Mouse (Mus musculus) liver, embryonic 12.5 days (tissue): Measurements from ENCODE around the gene Kmt2a. TPM values are rescaled to one million over a fixed set of nuclear protein-coding genes. Genes with fewer than 3 reads are reported as not detected.
A peak's percentile ranks its signal among the peaks of the same experiment; 100 is the strongest.

Experiments
- ATAC-seq: fragments of 200-750 bp; cut with Nextera tagmentation; 2 replicates; pipeline ENCODE4 v1.8.0; 2017; ENCODE audit warnings: moderate number of reproducible peaks, mild to moderate bottlenecking, moderate library complexity
- H3K27ac ChIP-seq: fragments of 300-500 bp; sonication (generic); 2 replicates; pipeline ENCODE4 v1.5.1; 2016; ENCODE audit warnings: mild to moderate bottlenecking
- H3K27me3 ChIP-seq: fragments of 300-500 bp; sonication (generic); replicated peaks from 2 replicates; pipeline ENCODE4 v1.6.1; 2016; ENCODE audit warnings: mild to moderate bottlenecking, moderate library complexity
- H3K36me3 ChIP-seq: fragments of 300-500 bp; sonication (generic); 2 replicates; pipeline ENCODE4 v1.6.1; 2016; ENCODE audit warnings: mild to moderate bottlenecking, moderate library complexity
- H3K4me1 ChIP-seq: fragments of 300-500 bp; sonication (generic); 2 replicates; pipeline ENCODE4 v1.6.1; 2016
- H3K4me2 ChIP-seq: fragments of 300-500 bp; sonication (generic); 2 replicates; pipeline ENCODE4 v1.6.1; 2016; ENCODE audit warnings: mild to moderate bottlenecking, moderate library complexity
- H3K4me3 ChIP-seq: fragments of 300-500 bp; sonication (generic); 2 replicates; pipeline ENCODE4 v1.5.1; 2016; ENCODE audit warnings: mild to moderate bottlenecking, moderate library complexity
- H3K9ac ChIP-seq: fragments of 300-500 bp; sonication (generic); 2 replicates; pipeline ENCODE4 v1.6.1; 2016; ENCODE audit warnings: mild to moderate bottlenecking, moderate library complexity
- H3K9me3 ChIP-seq: fragments of 300-500 bp; sonication (generic); replicated peaks from 2 replicates; pipeline ENCODE4 v1.6.1; 2016; ENCODE audit warnings: mild to moderate bottlenecking, moderate library complexity
- WGBS: fragments of 180-500 bp; shearing (Covaris S2); methylation state at CpG from one replicate; pipeline ENCODE4 v1.1.7; 2016; ENCODE audit not compliant: insufficient replicate concordance; 5-methylcytosine and 5-hydroxymethylcytosine counted together
- polyA plus RNA-seq: library from polyadenylated mRNA; unstranded; fragments of >200 nt; fragmentation: Nextera tagmentation; extraction: Ambion mirVana; gene quantifications from 2 replicates; pipeline ENCODE4 v1.2.1, GENCODE M21; 2016

Kmt2a gene
- polyA plus RNA-seq, result 7.3 and 8.4 TPM in 2 replicates

- WGBS, result 3% methylated on average over 50 of the region's 71 CpGs
- Histone ChIP-seq H3K9me3 (no peaks in the 10 kb centered on the region), H3K36me3 (peaks cover 16% of the 10 kb centered on the region), H3K4me3 (peak within 1 kb of the TSS; percentile 96), H3K4me2 (peak within 1 kb of the TSS; percentile 99), H3K27me3 (peaks cover 25% of the 10 kb centered on the region), H3K9ac (peak within 1 kb of the TSS; percentile 95), H3K4me1 (peaks cover 57% of the 10 kb centered on the region), H3K27ac (peak within 1 kb of the TSS; percentile 91)
- ATAC-seq, result peak; percentile 87
Observed at GRCm38 (mm10) chr9:44881221-44881871, at the start of gene Kmt2a. Kmt2a (minus strand) TSS chr9:44881296.

DNA sequence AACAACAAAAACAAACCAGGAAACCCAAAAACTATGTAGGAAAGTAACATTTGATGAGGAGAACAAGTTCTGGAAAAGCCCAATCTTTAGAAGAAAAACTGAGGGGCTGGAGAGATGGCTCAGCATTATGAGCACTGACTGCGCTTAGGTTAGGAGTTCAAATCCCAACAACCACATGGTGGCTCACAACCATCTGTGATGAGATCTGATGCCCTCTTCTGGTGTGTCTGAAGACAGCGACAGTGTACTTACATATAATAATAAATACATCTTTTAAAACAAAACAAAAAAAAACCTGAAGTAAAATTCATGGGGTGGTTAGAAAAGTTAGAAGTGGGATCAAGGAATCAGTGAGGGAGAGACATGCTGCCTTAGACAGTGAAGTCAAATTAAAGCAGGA is 40.4 kb upstream of the Kmt2a start:
- H3K4me3 ChIP-seq, result peak overlapping the region; percentile 99
- no peaks in the 10 kb centered on the region for H3K27me3 ChIP-seq
- peak overlapping the region; percentile 98 for H3K9ac ChIP-seq
- H3K4me1 ChIP-seq, result peaks cover 25% of the 10 kb centered on the region
- peaks cover 15% of the 10 kb centered on the region for H3K36me3 ChIP-seq
- no peaks in the 10 kb centered on the region for H3K9me3 ChIP-seq
- H3K4me2 ChIP-seq, result peak overlapping the region; percentile 74
- peak overlapping the region; percentile 86 for H3K27ac ChIP-seq
- no peak for ATAC-seq
- 68% methylated on average over 2 of the region's 2 CpGs for WGBS

DNA sequence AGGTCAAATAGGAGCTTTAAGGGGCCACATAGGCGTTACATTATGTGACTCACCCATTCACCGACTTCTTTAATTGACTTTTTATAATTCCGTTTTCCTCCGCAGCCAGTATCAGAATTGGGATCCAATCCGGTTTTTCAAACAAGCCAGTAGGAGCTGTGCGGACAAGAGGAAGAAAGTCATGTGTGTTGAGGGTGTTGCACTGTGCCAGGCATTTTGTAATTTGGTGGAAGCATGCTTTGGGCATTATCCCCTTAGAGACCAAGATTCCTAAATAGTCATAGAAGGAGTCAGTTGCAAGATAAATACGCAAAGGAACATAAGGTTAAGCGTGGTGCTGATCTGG is 40.0 kb upstream of the Kmt2a start:
- peaks cover 12% of the 10 kb centered on the region for H3K36me3 ChIP-seq
- H3K4me2 ChIP-seq, result peak overlapping the region; percentile 74
- peak; percentile 76 for ATAC-seq
- H3K27me3 ChIP-seq, result no peaks in the 10 kb centered on the region
- peak overlapping the region; percentile 99 for H3K4me3 ChIP-seq
- WGBS, result under 1% methylated on average over 8 of the region's 8 CpGs
- peak overlapping the region; percentile 98 for H3K9ac ChIP-seq
- peak overlapping the region; percentile 86 for H3K27ac ChIP-seq
- H3K4me1 ChIP-seq, result peaks cover 25% of the 10 kb centered on the region
- H3K9me3 ChIP-seq, result no peaks in the 10 kb centered on the region

- H3K4me1 ChIP-seq, result peaks cover 25% of the 10 kb centered on the region
- peak within 1 kb of the TSS; percentile 98 for H3K9ac ChIP-seq
- 1% methylated on average over 48 of the region's 48 CpGs for WGBS
- H3K27ac ChIP-seq, result peak within 1 kb of the TSS; percentile 86
- peak within 1 kb of the TSS; percentile 99 for H3K4me3 ChIP-seq
- peak within 1 kb of the TSS; percentile 74 for H3K4me2 ChIP-seq
- H3K27me3 ChIP-seq, result no peaks in the 10 kb centered on the region
- H3K9me3 ChIP-seq, result no peaks in the 10 kb centered on the region
- peaks cover 11% of the 10 kb centered on the region for H3K36me3 ChIP-seq
- ATAC-seq, result peak; percentile 74
Observed at GRCm38 (mm10) chr9:44920374-44921122, 39.5 kb upstream of the Kmt2a start, which contains the start of gene Atp5l. Atp5l (minus strand) TSS chr9:44920742.

DNA sequence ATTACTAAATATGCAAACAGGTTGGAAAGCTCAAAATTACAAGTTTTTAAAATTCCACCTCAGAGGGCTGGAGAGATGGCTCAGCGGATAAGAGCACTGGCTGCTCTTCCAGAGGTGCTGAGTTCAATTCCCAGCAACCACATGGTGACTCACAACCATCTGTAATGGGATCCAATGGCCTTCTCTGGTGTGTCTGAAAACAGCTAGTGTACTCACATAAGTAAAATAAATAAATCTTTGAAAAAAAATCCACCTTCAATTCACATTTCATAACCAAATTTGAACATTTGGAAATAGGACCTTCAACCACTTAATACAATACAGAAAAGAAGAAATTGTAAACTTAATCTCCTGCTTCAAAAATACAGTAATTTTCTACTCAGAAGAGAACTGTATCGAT is 38.5 kb upstream of the Kmt2a start:
- H3K4me3 ChIP-seq, result peak overlapping the region; percentile 99
- H3K4me2 ChIP-seq, result peak overlapping the region; percentile 74
- H3K9me3 ChIP-seq, result no peaks in the 10 kb centered on the region
- 12% methylated on average over 2 of the region's 2 CpGs for WGBS
- H3K27me3 ChIP-seq, result no peaks in the 10 kb centered on the region
- H3K4me1 ChIP-seq, result peaks cover 25% of the 10 kb centered on the region
- H3K36me3 ChIP-seq, result peaks cover 19% of the 10 kb centered on the region
- H3K9ac ChIP-seq, result peak overlapping the region; percentile 98
- H3K27ac ChIP-seq, result peak overlapping the region; percentile 86
- no peak for ATAC-seq

GRCm38 (mm10) chr9:44916196-44916595 is 35.1 kb upstream of the Kmt2a start:
- 58% methylated on average over 1 of the region's 1 CpGs for WGBS
- no peak overlapping the region for H3K4me2 ChIP-seq

GRCm38 (mm10) chr9:44914706-44915105 is 33.6 kb upstream of the Kmt2a start:
- H3K4me1 ChIP-seq, result peaks cover 16% of the 10 kb centered on the region
- 77% methylated on average over 4 of the region's 4 CpGs for WGBS
- no peaks in the 10 kb centered on the region for H3K9me3 ChIP-seq
- no peak overlapping the region for H3K9ac ChIP-seq
- ATAC-seq, result no peak
- H3K27me3 ChIP-seq, result no peaks in the 10 kb centered on the region
- H3K27ac ChIP-seq, result no peak overlapping the region
- peaks cover 59% of the 10 kb centered on the region for H3K36me3 ChIP-seq
- H3K4me3 ChIP-seq, result no peak overlapping the region
- H3K4me2 ChIP-seq, result no peak overlapping the region

More at GRCm38 (mm10) chr9:44916196-44916595, 35.1 kb upstream of the Kmt2a start:
- no peak for ATAC-seq
- H3K27me3 ChIP-seq, result no peaks in the 10 kb centered on the region
- no peak overlapping the region for H3K4me3 ChIP-seq
- no peak overlapping the region for H3K9ac ChIP-seq
- no peaks in the 10 kb centered on the region for H3K9me3 ChIP-seq
- H3K36me3 ChIP-seq, result peaks cover 48% of the 10 kb centered on the region
- H3K4me1 ChIP-seq, result peaks cover 17% of the 10 kb centered on the region
- no peak overlapping the region for H3K27ac ChIP-seq

GRCm38 (mm10) chr9:44911365-44911764 is 30.3 kb upstream of the Kmt2a start:
- H3K36me3 ChIP-seq, result peaks cover 52% of the 10 kb centered on the region
- H3K9me3 ChIP-seq, result no peaks in the 10 kb centered on the region
- H3K27ac ChIP-seq, result no peak overlapping the region
- ATAC-seq, result no peak
- no peak overlapping the region for H3K9ac ChIP-seq
- no peak overlapping the region for H3K4me2 ChIP-seq
- no peaks in the 10 kb centered on the region for H3K27me3 ChIP-seq
- H3K4me3 ChIP-seq, result no peak overlapping the region
- 81% methylated on average over 4 of the region's 4 CpGs for WGBS
- H3K4me1 ChIP-seq, result peaks cover 3% of the 10 kb centered on the region; the same call in 1 of the 2 replicates

GRCm38 (mm10) chr9:44905620-44906019 is 24.5 kb upstream of the Kmt2a start:
- no peak overlapping the region for H3K9ac ChIP-seq
- ATAC-seq, result no peak
- no peaks in the 10 kb centered on the region for H3K27me3 ChIP-seq
- H3K9me3 ChIP-seq, result no peaks in the 10 kb centered on the region
- H3K4me3 ChIP-seq, result no peak overlapping the region
- H3K36me3 ChIP-seq, result peaks cover 5% of the 10 kb centered on the region
- 63% methylated on average over 4 of the region's 4 CpGs for WGBS
- H3K27ac ChIP-seq, result no peak overlapping the region
- no peak overlapping the region for H3K4me2 ChIP-seq
- H3K4me1 ChIP-seq, result peaks cover 8% of the 10 kb centered on the region; the same call in 1 of the 2 replicates

DNA sequence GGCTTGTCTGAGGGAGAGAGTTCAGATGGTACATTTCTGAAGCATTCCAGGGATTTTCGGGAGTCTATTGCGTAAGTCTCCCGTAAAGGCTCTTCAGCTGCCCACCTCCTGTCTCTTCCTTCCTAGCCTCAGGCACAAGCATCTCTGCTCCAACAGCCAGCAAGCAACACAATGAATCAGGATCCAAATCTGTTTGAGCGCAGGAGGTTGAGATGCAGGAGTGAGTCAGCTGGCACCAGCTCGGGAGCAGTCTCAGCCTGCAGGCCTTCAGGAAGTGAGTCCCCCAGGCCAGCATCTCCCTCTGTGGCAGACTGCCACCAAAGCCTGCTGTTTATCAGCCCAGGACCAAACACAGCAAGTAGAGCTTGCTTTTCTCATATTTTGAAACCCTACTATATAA is 23.9 kb upstream of the Kmt2a start:
- H3K36me3 ChIP-seq, result no peaks in the 10 kb centered on the region
- no peaks in the 10 kb centered on the region for H3K27me3 ChIP-seq
- no peak overlapping the region for H3K4me3 ChIP-seq
- WGBS, result 62% methylated on average over 5 of the region's 5 CpGs
- H3K9ac ChIP-seq, result no peak overlapping the region
- H3K9me3 ChIP-seq, result no peaks in the 10 kb centered on the region
- no peak for ATAC-seq
- H3K4me1 ChIP-seq, result peaks cover 8% of the 10 kb centered on the region; the same call in 1 of the 2 replicates
- H3K27ac ChIP-seq, result no peak overlapping the region
- no peak overlapping the region for H3K4me2 ChIP-seq

- Histone ChIP-seq H3K9me3 (no peaks in the 10 kb centered on the region), H3K27ac (no peak overlapping the region), H3K36me3 (no peaks in the 10 kb centered on the region), H3K27me3 (no peaks in the 10 kb centered on the region), H3K4me2 (no peak overlapping the region), H3K4me1 (peaks cover 8% of the 10 kb centered on the region; the same call in 1 of the 2 replicates), H3K9ac (no peak overlapping the region), H3K4me3 (no peak overlapping the region)
- WGBS, result 61% methylated on average over 4 of the region's 4 CpGs
- no peak for ATAC-seq
Observed at GRCm38 (mm10) chr9:44903856-44904255, 22.8 kb upstream of the Kmt2a start.

GRCm38 (mm10) chr9:44900402-44900801 is 19.3 kb upstream of the Kmt2a start:
- H3K4me2 ChIP-seq, result no peak overlapping the region
- H3K9ac ChIP-seq, result no peak overlapping the region
- H3K9me3 ChIP-seq, result no peaks in the 10 kb centered on the region
- WGBS, result 50% methylated on average over 4 of the region's 4 CpGs
- H3K4me3 ChIP-seq, result no peak overlapping the region
- H3K27ac ChIP-seq, result no peak overlapping the region
- H3K27me3 ChIP-seq, result 0 out of 2 replicates have a peak, but pooled peaks cover 3% of the 10 kb centered on the region
- ATAC-seq, result no peak
- no peaks in the 10 kb centered on the region for H3K36me3 ChIP-seq
- H3K4me1 ChIP-seq, result peaks cover 4% of the 10 kb centered on the region; the same call in 1 of the 2 replicates
